Comparison of ENCODE assay signal across 8 mouse cellular contexts in genomic region chr2:66408899-66409739, GRCm38 (mm10). TPM values are rescaled to one million over a fixed set of nuclear protein-coding genes. Genes with fewer than 3 reads are reported as not detected.
DNase-seq lines count a peak whose midpoint lies in the region; ATAC-seq and TF ChIP-seq lines count a peak whose summit lies in the region.

No protein-coding gene starts in this region.

- no peak for TF ChIP-seq POLR2A in olfactory bulb, adult 2 months (IDR thresholded peaks at IDR 0.05; ENCODE audit: insufficient read depth, low read depth, low read length)

- no peak for TF ChIP-seq CTCF in olfactory bulb, adult 2 months (IDR thresholded peaks at IDR 0.05; ENCODE audit: insufficient read depth, low read depth, low read length)

- H3K4me2 ChIP-seq in embryonic facial prominence, embryonic 13.5 days: peak overlapping the region; percentile 85
- peak overlapping the region; percentile 93 for H3K4me2 ChIP-seq in intestine, embryonic 14.5 days (ENCODE audit: low read length)

- H3K4me3 ChIP-seq in embryonic facial prominence, embryonic 13.5 days: peak overlapping the region; percentile 51
- peak overlapping the region; percentile 47; the same call in 1 of the 2 replicates for H3K4me3 ChIP-seq in intestine, embryonic 14.5 days (ENCODE audit: low read depth, low read length)
- H3K4me3 ChIP-seq in olfactory bulb, adult 2 months (ENCODE audit: insufficient read depth, low read depth, low read length): peak overlapping the region; percentile 53

- peaks cover 25% of the 10 kb centered on the region for H3K27me3 ChIP-seq in embryonic facial prominence, embryonic 13.5 days
- H3K27me3 ChIP-seq in intestine, embryonic 14.5 days (replicated peaks; ENCODE audit: control insufficient read depth, insufficient read depth, low read length): peaks cover 10% of the 10 kb centered on the region; the same call in 1 of the 2 replicates

- no peak for ATAC-seq in embryonic facial prominence, embryonic 13.5 days (ENCODE audit: insufficient number of reproducible peaks, insufficient read depth, low FRiP score, low TSS enrichment, low read depth)
- 0 out of 2 replicates have a peak, but pooled peaks have one; percentile 47 for ATAC-seq in intestine, embryonic 14.5 days (replicated peaks; ENCODE audit: low FRiP score, low TSS enrichment, low read depth)

- 0 out of 2 replicates have a peak, but pooled peaks cover 5% of the 10 kb centered on the region for H3K4me1 ChIP-seq in embryonic facial prominence, embryonic 13.5 days
- H3K4me1 ChIP-seq in intestine, embryonic 14.5 days (replicated peaks; ENCODE audit: control insufficient read depth, insufficient read depth, low read length): peaks cover 5% of the 10 kb centered on the region; the same call in 1 of the 2 replicates
- H3K4me1 ChIP-seq in olfactory bulb, adult 2 months (ENCODE audit: control insufficient read depth, insufficient read depth, low read length): no peaks in the 10 kb centered on the region

- peak; percentile 8 to 51 for DNase-seq in adrenal gland, adult (ENCODE audit: inconsistent age in 2 of 2, low spot score in 1 of 2)
- DNase-seq in adrenal gland, adult 8-10 months: no peak
- DNase-seq in NIH3T3 (ENCODE audit: low read depth) (peak; percentile 14), liver (peak; percentile 3)
- DNase-seq in intestine, embryonic 14.5 days (ENCODE audit: low spot score): peak; percentile 65
- DNase-seq in c-Kit-positive CD71-positive TER-119-positive erythroid progenitor cells, embryonic 14.5 days (ENCODE audit: low spot score): no peak

- H3K9me3 ChIP-seq in embryonic facial prominence, embryonic 13.5 days: no peaks in the 10 kb centered on the region
- H3K9me3 ChIP-seq in intestine, embryonic 14.5 days (ENCODE audit: control insufficient read depth, low read length): no peaks in the 10 kb centered on the region

- 12% methylated on average over 12 of the region's 12 CpGs for WGBS in embryonic facial prominence, embryonic 13.5 days
- 8% methylated on average over 12 of the region's 12 CpGs for WGBS in intestine, embryonic 14.5 days
- 7% methylated on average over 12 of the region's 12 CpGs for WGBS in olfactory bulb, adult 2 months

- H3K9ac ChIP-seq in embryonic facial prominence, embryonic 13.5 days: no peak overlapping the region
- no peak overlapping the region for H3K9ac ChIP-seq in intestine, embryonic 14.5 days (ENCODE audit: low read length)

- H3K36me3 ChIP-seq in embryonic facial prominence, embryonic 13.5 days: no peaks in the 10 kb centered on the region
- H3K36me3 ChIP-seq in intestine, embryonic 14.5 days (ENCODE audit: control insufficient read depth, insufficient read depth, low read length): no peaks in the 10 kb centered on the region

- no peak overlapping the region for H3K27ac ChIP-seq in embryonic facial prominence, embryonic 13.5 days
- H3K27ac ChIP-seq in intestine, embryonic 14.5 days (ENCODE audit: low read depth): no peak overlapping the region
- H3K27ac ChIP-seq in olfactory bulb, adult 2 months (ENCODE audit: insufficient read depth, low read depth, low read length): peak overlapping the region; percentile 9

RNA-seq across cellular contexts. Expression of gene Scn1a, which starts 31.5 kb away (rescaled TPM):
- under 1 TPM; 0.45 to 0.65 (median 0.49) TPM for total RNA-seq in adrenal gland, adult 8-10 months (2022)
- 1.4 and 1.7 TPM in 2 replicates for polyA plus RNA-seq in embryonic facial prominence, embryonic 13.5 days (2015; fragmentation: Nextera tagmentation; extraction: Ambion mirVana)
- 0.62 and 0.64 TPM in 2 replicates for polyA plus RNA-seq in intestine, embryonic 14.5 days (2014; fragmentation: Nextera tagmentation; extraction: Ambion mirVana)
- 96.8 TPM in 1 of 2 replicates, not detected in the other for polyA plus RNA-seq in olfactory bulb, adult 2 months (2012; ENCODE audit: insufficient read depth, insufficient read length, low replicate concordance, missing spikeins)

Comparison
In these comparisons a context has a peak if more than half of its experiments do, and no peak if none do; other contexts are left out.
1. DNase-seq: peak in adrenal gland, adult (2 of 2), NIH3T3 (single experiment), intestine, embryonic 14.5 days (single experiment) and liver (single experiment); none in adrenal gland, adult 8-10 months (single experiment) and c-Kit-positive CD71-positive TER-119-positive erythroid progenitor cells, embryonic 14.5 days (single experiment).
2. Peak in every context shown above with its lines, with median percentiles within 50 percentile points of each other: H3K4me3 ChIP-seq.